Mouse (Mus musculus): ENCODE measurements around the gene Tarsl2. TPM values are rescaled to one million over a fixed set of nuclear protein-coding genes. Genes with fewer than 3 reads are reported as not detected.

Tarsl2 gene
- polyA plus RNA-seq, 1 experiment from 2014 or later, result 15.4 TPM

- Histone ChIP-seq H3K9ac (ENCODE audit: low read depth, low read length) (no peak overlapping the region), H3K27me3 (replicated peaks; ENCODE audit: control insufficient read depth, insufficient read depth, low read length) (no peaks in the 10 kb centered on the region), H3K4me3 (ENCODE audit: low read depth, low read length) (no peak overlapping the region), H3K4me2 (ENCODE audit: low read depth, low read length) (no peak overlapping the region), H3K36me3 (ENCODE audit: control insufficient read depth, insufficient read depth, low read length) (0 out of 2 replicates have a peak, but pooled peaks cover 13% of the 10 kb centered on the region), H3K27ac (replicated peaks; ENCODE audit: low read depth, low read length) (no peak overlapping the region), H3K9me3 (ENCODE audit: control insufficient read depth, low read length) (no peaks in the 10 kb centered on the region), H3K4me1 (ENCODE audit: control insufficient read depth, insufficient read depth, low read length) (no peaks in the 10 kb centered on the region)
- no peak for DNase-seq (ENCODE audit: low spot score)
- WGBS, result 74% methylated on average over 10 of the region's 10 CpGs
- no peak for ATAC-seq (ENCODE audit: low read depth)
These were observed 33.4 kb downstream of the Tarsl2 start for GRCm38 (mm10) chr7:65678050-65678449.

- WGBS, result 74% methylated on average over 7 of the region's 7 CpGs
- no peak overlapping the region for H3K27ac ChIP-seq (replicated peaks; ENCODE audit: low read depth, low read length)
- H3K4me3 ChIP-seq (ENCODE audit: low read depth, low read length), result no peak overlapping the region
- no peaks in the 10 kb centered on the region for H3K9me3 ChIP-seq (ENCODE audit: control insufficient read depth, low read length)
- H3K4me1 ChIP-seq (ENCODE audit: control insufficient read depth, insufficient read depth, low read length), result no peaks in the 10 kb centered on the region
- H3K4me2 ChIP-seq (ENCODE audit: low read depth, low read length), result no peak overlapping the region
- 0 out of 2 replicates have a peak, but pooled peaks cover 13% of the 10 kb centered on the region for H3K36me3 ChIP-seq (ENCODE audit: control insufficient read depth, insufficient read depth, low read length)
- no peaks in the 10 kb centered on the region for H3K27me3 ChIP-seq (replicated peaks; ENCODE audit: control insufficient read depth, insufficient read depth, low read length)
- no peak for DNase-seq (ENCODE audit: low spot score)
- H3K9ac ChIP-seq (ENCODE audit: low read depth, low read length), result no peak overlapping the region
- ATAC-seq (ENCODE audit: low read depth), result no peak
These were observed 34.4 kb downstream of the Tarsl2 start for GRCm38 (mm10) chr7:65678900-65679595.

DNA sequence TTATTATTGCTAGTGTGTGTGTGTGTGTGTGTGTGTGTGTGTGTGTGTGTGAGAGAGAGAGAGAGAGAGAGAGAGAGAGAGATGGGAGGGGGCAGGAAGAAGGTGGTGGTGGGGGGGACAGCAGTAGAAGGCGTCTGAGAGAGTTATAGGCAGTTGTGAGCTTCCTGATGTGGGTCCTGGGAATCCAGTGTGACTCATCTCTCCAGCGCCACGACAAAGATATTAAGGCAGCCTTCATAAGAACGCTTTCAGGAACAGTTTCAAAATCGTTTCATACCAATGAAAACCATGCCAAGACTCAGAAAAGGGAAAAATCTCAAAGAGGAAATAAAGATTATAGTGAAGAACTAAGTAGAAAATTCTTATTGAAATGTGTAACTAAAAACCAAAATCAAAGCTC is 36.5 kb downstream of the Tarsl2 start:
- Histone ChIP-seq H3K9me3 (ENCODE audit: control insufficient read depth, low read length) (no peaks in the 10 kb centered on the region), H3K9ac (ENCODE audit: low read depth, low read length) (no peak overlapping the region), H3K4me3 (ENCODE audit: low read depth, low read length) (no peak overlapping the region), H3K4me2 (ENCODE audit: low read depth, low read length) (no peak overlapping the region), H3K27me3 (replicated peaks; ENCODE audit: control insufficient read depth, insufficient read depth, low read length) (no peaks in the 10 kb centered on the region), H3K4me1 (ENCODE audit: control insufficient read depth, insufficient read depth, low read length) (no peaks in the 10 kb centered on the region), H3K36me3 (ENCODE audit: control insufficient read depth, insufficient read depth, low read length) (0 out of 2 replicates have a peak, but pooled peaks cover 8% of the 10 kb centered on the region), H3K27ac (replicated peaks; ENCODE audit: low read depth, low read length) (no peak overlapping the region)
- ATAC-seq (ENCODE audit: low read depth) (no peak), DNase-seq (ENCODE audit: low spot score) (no peak)
- WGBS, result 58% methylated on average over 5 of the region's 5 CpGs

- H3K36me3 ChIP-seq (ENCODE audit: control insufficient read depth, insufficient read depth, low read length), result 0 out of 2 replicates have a peak, but pooled peaks cover 4% of the 10 kb centered on the region
These were observed 39.6 kb downstream of the Tarsl2 start for GRCm38 (mm10) chr7:65684256-65684835.

DNA sequence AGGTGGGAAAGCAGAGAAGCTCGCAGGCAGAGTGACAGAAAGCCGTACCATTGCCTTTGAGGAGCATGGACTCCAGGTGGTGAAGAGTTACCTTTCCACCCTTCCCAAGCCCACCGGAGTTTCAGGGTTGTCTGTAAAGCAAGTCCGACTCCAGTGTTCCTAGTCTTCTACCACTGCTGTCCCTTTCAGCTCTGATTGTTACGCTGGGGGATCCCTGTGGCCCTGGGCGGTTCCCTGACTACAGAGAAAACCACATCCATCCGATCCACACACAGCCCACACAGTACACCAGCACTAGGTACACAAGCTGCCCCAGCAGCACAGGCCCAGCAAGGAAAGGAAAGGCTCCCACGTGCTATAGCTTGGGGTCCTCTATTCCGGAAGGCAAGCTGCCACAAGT is 42.0 kb downstream of the Tarsl2 start:
- Histone ChIP-seq H3K27me3 (replicated peaks; ENCODE audit: control insufficient read depth, insufficient read depth, low read length) (no peaks in the 10 kb centered on the region), H3K27ac (replicated peaks; ENCODE audit: low read depth, low read length) (no peak overlapping the region), H3K9me3 (ENCODE audit: control insufficient read depth, low read length) (no peaks in the 10 kb centered on the region), H3K9ac (ENCODE audit: low read depth, low read length) (no peak overlapping the region), H3K4me1 (ENCODE audit: control insufficient read depth, insufficient read depth, low read length) (no peaks in the 10 kb centered on the region), H3K4me2 (ENCODE audit: low read depth, low read length) (no peak overlapping the region), H3K4me3 (ENCODE audit: low read depth, low read length) (no peak overlapping the region), H3K36me3 (ENCODE audit: control insufficient read depth, insufficient read depth, low read length) (0 out of 2 replicates have a peak, but pooled peaks cover 4% of the 10 kb centered on the region)
- no peak for ATAC-seq (ENCODE audit: low read depth)
- no peak for DNase-seq (ENCODE audit: low spot score)
- 84% methylated on average over 9 of the region's 9 CpGs for WGBS

More at GRCm38 (mm10) chr7:65684256-65684835, 39.6 kb downstream of the Tarsl2 start:
- H3K9ac ChIP-seq (ENCODE audit: low read depth, low read length), result no peak overlapping the region
- H3K4me2 ChIP-seq (ENCODE audit: low read depth, low read length), result no peak overlapping the region
- H3K27me3 ChIP-seq (replicated peaks; ENCODE audit: control insufficient read depth, insufficient read depth, low read length), result no peaks in the 10 kb centered on the region
- WGBS, result 52% methylated on average over 7 of the region's 7 CpGs
- DNase-seq (ENCODE audit: low spot score) (no peak), ATAC-seq (ENCODE audit: low read depth) (no peak)
- H3K4me3 ChIP-seq (ENCODE audit: low read depth, low read length), result no peak overlapping the region
- no peak overlapping the region for H3K27ac ChIP-seq (replicated peaks; ENCODE audit: low read depth, low read length)
- no peaks in the 10 kb centered on the region for H3K4me1 ChIP-seq (ENCODE audit: control insufficient read depth, insufficient read depth, low read length)
- H3K9me3 ChIP-seq (ENCODE audit: control insufficient read depth, low read length), result no peaks in the 10 kb centered on the region

- no peaks in the 10 kb centered on the region for H3K9me3 ChIP-seq (ENCODE audit: control insufficient read depth, low read length)
- H3K4me2 ChIP-seq (ENCODE audit: low read depth, low read length), result no peak within 1 kb of the TSS
- H3K27me3 ChIP-seq (replicated peaks; ENCODE audit: control insufficient read depth, insufficient read depth, low read length), result no peaks in the 10 kb centered on the region
- DNase-seq (ENCODE audit: low spot score), result no peak
- H3K4me3 ChIP-seq (ENCODE audit: low read depth, low read length), result no peak within 1 kb of the TSS
- peaks cover 14% of the 10 kb centered on the region for H3K4me1 ChIP-seq (ENCODE audit: control insufficient read depth, insufficient read depth, low read length)
- WGBS, result 81% methylated on average over 7 of the region's 7 CpGs
- no peak for ATAC-seq (ENCODE audit: low read depth)
- 0 out of 2 replicates have a peak, but pooled peaks cover 6% of the 10 kb centered on the region for H3K36me3 ChIP-seq (ENCODE audit: control insufficient read depth, insufficient read depth, low read length)
- H3K9ac ChIP-seq (ENCODE audit: low read depth, low read length), result no peak within 1 kb of the TSS
- H3K27ac ChIP-seq (replicated peaks; ENCODE audit: low read depth, low read length), result no peak within 1 kb of the TSS
These were observed 46.2 kb downstream of the Tarsl2 start, which contains the start of gene Tm2d3 for GRCm38 (mm10) chr7:65690869-65691268. Gene Tm2d3, plus strand, starts transcription at chr7:65691169.

DNA sequence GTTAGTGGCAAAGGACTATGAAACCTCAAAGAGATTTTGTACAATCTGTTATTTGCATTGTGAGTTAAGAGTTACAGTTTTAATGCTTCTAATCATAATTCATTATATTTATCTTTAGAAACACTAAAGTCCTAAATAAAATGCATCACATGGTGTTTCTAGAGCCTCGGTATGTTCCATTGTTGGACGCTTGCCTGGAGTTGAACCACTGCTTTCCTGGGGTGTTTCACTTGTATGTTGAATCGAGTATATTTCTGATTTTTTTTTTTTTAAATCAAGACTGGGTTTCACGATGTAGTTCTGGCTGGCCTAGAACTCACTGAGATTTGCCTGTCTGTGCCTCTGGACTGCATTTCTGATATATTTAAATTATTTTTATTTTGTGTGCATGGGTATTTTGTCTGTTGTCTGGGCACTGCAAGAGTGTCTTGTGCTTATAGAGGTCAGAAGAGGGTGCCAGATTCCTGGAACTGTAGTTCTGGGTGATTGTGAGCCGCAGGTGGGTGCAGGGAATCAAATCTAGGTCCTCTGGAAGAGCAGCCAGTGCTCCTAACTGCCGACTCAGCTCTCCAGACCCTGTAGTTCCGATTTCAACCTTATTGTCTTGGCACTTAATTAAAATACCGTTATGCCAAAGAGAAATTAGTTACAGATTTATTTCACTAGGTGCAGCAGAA is 47.4 kb downstream of the Tarsl2 start:
- 70% methylated on average over 8 of the region's 8 CpGs for WGBS
- ATAC-seq (ENCODE audit: low read depth) (no peak), DNase-seq (ENCODE audit: low spot score) (no peak)
- peaks cover 14% of the 10 kb centered on the region for H3K4me1 ChIP-seq (ENCODE audit: control insufficient read depth, insufficient read depth, low read length)
- no peak overlapping the region for H3K9ac ChIP-seq (ENCODE audit: low read depth, low read length)
- H3K27me3 ChIP-seq (replicated peaks; ENCODE audit: control insufficient read depth, insufficient read depth, low read length), result no peaks in the 10 kb centered on the region
- H3K36me3 ChIP-seq (ENCODE audit: control insufficient read depth, insufficient read depth, low read length), result peaks cover 17% of the 10 kb centered on the region; the same call in 1 of the 2 replicates
- no peak overlapping the region for H3K4me3 ChIP-seq (ENCODE audit: low read depth, low read length)
- peak overlapping the region; percentile 62; the same call in 1 of the 2 replicates for H3K27ac ChIP-seq (replicated peaks; ENCODE audit: low read depth, low read length)
- H3K9me3 ChIP-seq (ENCODE audit: control insufficient read depth, low read length), result no peaks in the 10 kb centered on the region
- no peak overlapping the region for H3K4me2 ChIP-seq (ENCODE audit: low read depth, low read length)

GRCm38 (mm10) chr7:65692883-65693282 is 48.2 kb downstream of the Tarsl2 start:
- peak overlapping the region; percentile 90 for H3K4me2 ChIP-seq (ENCODE audit: low read depth, low read length)
- peaks cover 25% of the 10 kb centered on the region for H3K36me3 ChIP-seq (ENCODE audit: control insufficient read depth, insufficient read depth, low read length)
- H3K9ac ChIP-seq (ENCODE audit: low read depth, low read length), result peak overlapping the region; percentile 86
- H3K4me3 ChIP-seq (ENCODE audit: low read depth, low read length), result peak overlapping the region; percentile 85
- ATAC-seq (ENCODE audit: low read depth) (peak; percentile 70), DNase-seq (ENCODE audit: low spot score) (peak; percentile 75)
- peaks cover 14% of the 10 kb centered on the region for H3K4me1 ChIP-seq (ENCODE audit: control insufficient read depth, insufficient read depth, low read length)
- 1% methylated on average over 10 of the region's 10 CpGs for WGBS
- H3K27me3 ChIP-seq (replicated peaks; ENCODE audit: control insufficient read depth, insufficient read depth, low read length), result no peaks in the 10 kb centered on the region
- peak overlapping the region; percentile 62 for H3K27ac ChIP-seq (replicated peaks; ENCODE audit: low read depth, low read length)
- H3K9me3 ChIP-seq (ENCODE audit: control insufficient read depth, low read length), result no peaks in the 10 kb centered on the region

Data from embryonic facial prominence, embryonic 14.5 days (tissue).